ENCODE assay signal across 30 mouse cellular contexts in the genomic region with DNA sequence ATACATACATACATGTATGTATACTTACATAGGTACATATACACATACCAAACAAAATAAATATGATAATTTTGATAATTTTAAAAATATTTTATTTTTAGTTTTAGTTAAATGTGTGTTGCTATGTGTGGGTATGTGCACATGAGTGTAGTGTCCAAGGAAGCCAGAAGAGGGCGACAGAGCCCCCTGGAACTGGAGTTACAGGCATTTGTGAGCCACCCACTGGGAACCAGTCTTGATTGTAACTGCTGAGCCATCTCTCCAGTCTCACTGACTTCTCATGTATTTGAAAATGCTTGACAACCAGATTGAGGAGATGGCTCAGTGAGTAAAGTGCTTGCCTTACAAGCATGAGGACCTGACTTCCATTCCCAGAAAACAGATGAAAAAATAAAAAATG. TPM values are rescaled to one million over a fixed set of nuclear protein-coding genes. Genes with fewer than 3 reads are reported as not detected.
DNase-seq lines count a peak whose midpoint lies in the region; ATAC-seq and TF ChIP-seq lines count a peak whose summit lies in the region.
"Had no signal": no experiment of that assay in that cellular context is flagged by ENCODE, and none has a peak within 500 bp of the region (broad histone marks: within the 10 kb centered on the region; RNA-seq: fewer than 3 reads in every experiment).

No protein-coding gene starts in this region.

- no peak overlapping the region for H3K9ac ChIP-seq in liver, postnatal 0 days (replicated peaks)
- no peak overlapping the region for H3K9ac ChIP-seq in liver, embryonic 11.5 days (ENCODE audit: low read depth, low read length)
- no peak overlapping the region for H3K9ac ChIP-seq in ES-Bruce4 (ENCODE audit: low read depth, poor library complexity, severe bottlenecking)
- H3K9ac ChIP-seq in neural tube, embryonic 15.5 days (replicated peaks): no peak overlapping the region
- H3K9ac ChIP-seq: embryonic facial prominence, embryonic 12.5 days; embryonic facial prominence, embryonic 15.5 days; forebrain, postnatal 0 days; hindbrain, embryonic 13.5 days had no signal

- H3K4me1 ChIP-seq in liver, postnatal 0 days (ENCODE audit: insufficient read depth): no peaks in the 10 kb centered on the region
- no peaks in the 10 kb centered on the region for H3K4me1 ChIP-seq in liver, embryonic 11.5 days (replicated peaks; ENCODE audit: control insufficient read depth, insufficient read depth, low read length)
- peaks cover 3% of the 10 kb centered on the region for H3K4me1 ChIP-seq in ES-Bruce4 (ENCODE audit: control insufficient read depth, insufficient read depth, low read length)
- H3K4me1 ChIP-seq in neural tube, embryonic 15.5 days: peaks cover 9% of the 10 kb centered on the region; the same call in 1 of the 2 replicates

- H3K9me3 ChIP-seq in liver, postnatal 0 days (ENCODE audit: low read length): no peaks in the 10 kb centered on the region
- no peaks in the 10 kb centered on the region for H3K9me3 ChIP-seq in liver, embryonic 11.5 days (ENCODE audit: control insufficient read depth, low read length)
- H3K9me3 ChIP-seq in ES-Bruce4 (replicated peaks; ENCODE audit: control insufficient read depth, insufficient read depth, low read length, poor library complexity, severe bottlenecking): no peaks in the 10 kb centered on the region
- H3K9me3 ChIP-seq in neural tube, embryonic 15.5 days (replicated peaks): no peaks in the 10 kb centered on the region
- H3K9me3 ChIP-seq: embryonic facial prominence, embryonic 15.5 days; hindbrain, embryonic 10.5 days; hindbrain, embryonic 13.5 days had no signal

- 49% methylated on average over 1 of the region's 1 CpGs for WGBS in liver, postnatal 0 days (ENCODE audit: insufficient replicate concordance)
- WGBS in liver, embryonic 11.5 days: 26% methylated on average over 1 of the region's 1 CpGs
- 24% methylated on average over 1 of the region's 1 CpGs for WGBS in neural tube, embryonic 15.5 days

- H3K27me3 ChIP-seq in liver, postnatal 0 days (ENCODE audit: insufficient read depth, low read length): no peaks in the 10 kb centered on the region
- no peaks in the 10 kb centered on the region; the same call in 1 of the 2 replicates for H3K27me3 ChIP-seq in liver, embryonic 11.5 days (replicated peaks; ENCODE audit: control insufficient read depth, insufficient read depth, low read length)
- H3K27me3 ChIP-seq in ES-Bruce4 (ENCODE audit: control insufficient read depth, insufficient read depth, low read length, poor library complexity, severe bottlenecking): no peaks in the 10 kb centered on the region
- no peaks in the 10 kb centered on the region for H3K27me3 ChIP-seq in neural tube, embryonic 15.5 days (replicated peaks)
- H3K27me3 ChIP-seq: embryonic facial prominence, embryonic 15.5 days had no signal

- 0 out of 2 replicates have a peak, but pooled peaks have one; percentile 14 for TF ChIP-seq CTCF in liver, postnatal 0 days (IDR thresholded peaks at IDR 0.05; ENCODE audit: low read depth)
- TF ChIP-seq CTCF in ES-Bruce4 (IDR thresholded peaks at IDR 0.05; ENCODE audit: low read depth, low read length): peak; percentile 26

- H3K4me2 ChIP-seq in liver, postnatal 0 days (ENCODE audit: low read depth, low read length): no peak overlapping the region
- no peak overlapping the region for H3K4me2 ChIP-seq in liver, embryonic 11.5 days
- H3K4me2 ChIP-seq in neural tube, embryonic 15.5 days: no peak overlapping the region
- H3K4me2 ChIP-seq: embryonic facial prominence, embryonic 12.5 days; embryonic facial prominence, embryonic 15.5 days; heart, embryonic 11.5 days; hindbrain, embryonic 13.5 days had no signal

- no peak for TF ChIP-seq EP300 in liver, postnatal 0 days (IDR thresholded peaks at IDR 0.05; ENCODE audit: low read depth)
- no peak for TF ChIP-seq EP300 in ES-Bruce4 (IDR thresholded peaks at IDR 0.05; ENCODE audit: insufficient read depth, low read depth, low read length)

- no peak for ATAC-seq in liver, postnatal 0 days
- no peak for ATAC-seq in liver, embryonic 11.5 days (replicated peaks; ENCODE audit: low FRiP score)
- no peak for ATAC-seq in neural tube, embryonic 15.5 days (ENCODE audit: low FRiP score)
- ATAC-seq: CD4-positive, CD25-positive, alpha-beta regulatory T cell, adult 4 months; forebrain, embryonic 14.5 days; forebrain, postnatal 0 days; hindbrain, embryonic 16.5 days had no signal

- no peak for TF ChIP-seq POLR2A in ES-Bruce4 (IDR thresholded peaks at IDR 0.05; ENCODE audit: insufficient read depth, low read length)

- H3K27ac ChIP-seq in liver, postnatal 0 days (ENCODE audit: low read depth): no peak overlapping the region
- H3K27ac ChIP-seq in liver, embryonic 11.5 days (ENCODE audit: low read depth, low read length): no peak overlapping the region
- H3K27ac ChIP-seq in ES-Bruce4 (ENCODE audit: insufficient read depth, low read length): no peak overlapping the region
- H3K27ac ChIP-seq in neural tube, embryonic 15.5 days (replicated peaks): no peak overlapping the region
- H3K27ac ChIP-seq: embryonic facial prominence, embryonic 12.5 days; embryonic facial prominence, embryonic 15.5 days; gastrocnemius, adult 2 months; hindbrain, embryonic 10.5 days; hindbrain, embryonic 13.5 days had no signal

- DNase-seq in liver, postnatal 0 days: no peak
- no peak for DNase-seq in liver, embryonic 11.5 days (ENCODE audit: low spot score)
- peak; percentile 52 for DNase-seq in A20 (ENCODE audit: low read depth, low spot score)
- DNase-seq in ZHBTc4 (ENCODE audit: low read depth, low spot score): peak; percentile 57
- DNase-seq in urinary bladder, postnatal 25 days (ENCODE audit: low spot score): no peak
- DNase-seq: adrenal gland, postnatal 10 days; adrenal gland, postnatal 36 days; cerebellum, adult 2 months; cerebellum, adult 9-11 months; cerebellum, postnatal 25 days; forebrain, postnatal 0 days; gastrocnemius, adult 2 months; gastrocnemius, postnatal 14 days; heart, adult 11 months; heart, postnatal 36 days had no signal

- no peaks in the 10 kb centered on the region for H3K36me3 ChIP-seq in liver, postnatal 0 days (replicated peaks; ENCODE audit: insufficient read depth, low read length)
- no peaks in the 10 kb centered on the region for H3K36me3 ChIP-seq in liver, embryonic 11.5 days (ENCODE audit: control insufficient read depth, insufficient read depth, low read length)
- H3K36me3 ChIP-seq in ES-Bruce4 (ENCODE audit: control insufficient read depth, insufficient read depth, low read length, poor library complexity, severe bottlenecking): no peaks in the 10 kb centered on the region
- no peaks in the 10 kb centered on the region for H3K36me3 ChIP-seq in neural tube, embryonic 15.5 days
- H3K36me3 ChIP-seq: embryonic facial prominence, embryonic 12.5 days; embryonic facial prominence, embryonic 15.5 days; hindbrain, embryonic 10.5 days; hindbrain, embryonic 13.5 days had no signal

- H3K4me3 ChIP-seq in liver, postnatal 0 days (ENCODE audit: low read depth, low read length): no peak overlapping the region
- H3K4me3 ChIP-seq in liver, embryonic 11.5 days (ENCODE audit: low read depth, low read length): no peak overlapping the region
- H3K4me3 ChIP-seq in ES-Bruce4 (ENCODE audit: low read depth, low read length): no peak overlapping the region
- H3K4me3 ChIP-seq in neural tube, embryonic 15.5 days (replicated peaks): no peak overlapping the region
- H3K4me3 ChIP-seq: embryonic facial prominence, embryonic 12.5 days; embryonic facial prominence, embryonic 15.5 days; gastrocnemius, adult 2 months; hindbrain, embryonic 10.5 days; hindbrain, embryonic 13.5 days had no signal

RNA-seq across cellular contexts. Expression of a gene that starts 2.7 kb away (rescaled TPM):
- not detected in 2 replicates for polyA plus RNA-seq in liver, postnatal 0 days (2015; fragmentation: Nextera tagmentation; extraction: Ambion mirVana)
- polyA plus RNA-seq in liver, embryonic 11.5 days (2014; fragmentation: Nextera tagmentation; extraction: Ambion mirVana): 0.18 TPM in 1 of 2 replicates, not detected in the other
- not detected in 2 replicates for polyA plus RNA-seq in ES-Bruce4 (2011; ENCODE audit: insufficient read depth, insufficient read length, low read depth, missing spikeins)
- 0.28 TPM in 1 of 2 replicates, not detected in the other for polyA plus RNA-seq in neural tube, embryonic 15.5 days (2015; fragmentation: Nextera tagmentation; extraction: Ambion mirVana)
- polyA plus RNA-seq: C2C12; CD4-positive, CD25-positive, alpha-beta regulatory T cell, adult 4 months; cerebellum, adult 2 months; forebrain, embryonic 11.5 days; frontal cortex, adult 2 months; heart, embryonic 11.5 days; heart, embryonic 14.5 days; heart, postnatal 0 days had no signal

RNA-seq across cellular contexts. Expression of a gene that starts 36.5 kb away (rescaled TPM):
- not detected in 2 replicates for polyA plus RNA-seq in liver, postnatal 0 days (2015; fragmentation: Nextera tagmentation; extraction: Ambion mirVana)
- not detected in 2 replicates for polyA plus RNA-seq in liver, embryonic 11.5 days (2014; fragmentation: Nextera tagmentation; extraction: Ambion mirVana)
- polyA plus RNA-seq in ES-Bruce4 (2011; ENCODE audit: insufficient read depth, insufficient read length, low read depth, missing spikeins): not detected in 2 replicates
- polyA plus RNA-seq in neural tube, embryonic 15.5 days (2015; fragmentation: Nextera tagmentation; extraction: Ambion mirVana): not detected in 2 replicates
- polyA plus RNA-seq: C2C12; CD4-positive, CD25-positive, alpha-beta regulatory T cell, adult 4 months; cerebellum, adult 2 months; embryonic facial prominence, embryonic 12.5 days; forebrain, embryonic 14.5 days; forebrain, postnatal 0 days; frontal cortex, adult 2 months; heart, embryonic 11.5 days; heart, embryonic 14.5 days; heart, postnatal 0 days; hindbrain, embryonic 13.5 days; hindbrain, embryonic 16.5 days had no signal

RNA-seq across cellular contexts. Expression of a gene that starts 54.0 kb away (rescaled TPM):
- not detected in 2 replicates for polyA plus RNA-seq in liver, postnatal 0 days (2015; fragmentation: Nextera tagmentation; extraction: Ambion mirVana)
- polyA plus RNA-seq in liver, embryonic 11.5 days (2014; fragmentation: Nextera tagmentation; extraction: Ambion mirVana): not detected in 2 replicates
- not detected in 2 replicates for polyA plus RNA-seq in ES-Bruce4 (2011; ENCODE audit: insufficient read depth, insufficient read length, low read depth, missing spikeins)
- not detected in 2 replicates for polyA plus RNA-seq in neural tube, embryonic 15.5 days (2015; fragmentation: Nextera tagmentation; extraction: Ambion mirVana)
- polyA plus RNA-seq: CD4-positive, CD25-positive, alpha-beta regulatory T cell, adult 4 months; forebrain, embryonic 11.5 days; forebrain, embryonic 14.5 days; forebrain, postnatal 0 days; heart, embryonic 11.5 days; heart, embryonic 14.5 days; heart, postnatal 0 days; hindbrain, embryonic 10.5 days; hindbrain, embryonic 13.5 days; hindbrain, embryonic 16.5 days had no signal

RNA-seq across cellular contexts. Expression of a gene that starts 55.3 kb away (rescaled TPM):
- polyA plus RNA-seq in liver, postnatal 0 days (2015; fragmentation: Nextera tagmentation; extraction: Ambion mirVana): not detected in 2 replicates
- polyA plus RNA-seq in liver, embryonic 11.5 days (2014; fragmentation: Nextera tagmentation; extraction: Ambion mirVana): not detected in 2 replicates
- polyA plus RNA-seq in ES-Bruce4 (2011; ENCODE audit: insufficient read depth, insufficient read length, low read depth, missing spikeins): not detected in 2 replicates
- not detected in 2 replicates for polyA plus RNA-seq in neural tube, embryonic 15.5 days (2015; fragmentation: Nextera tagmentation; extraction: Ambion mirVana)
- polyA plus RNA-seq: C2C12; CD4-positive, CD25-positive, alpha-beta regulatory T cell, adult 4 months; cerebellum, adult 2 months; embryonic facial prominence, embryonic 12.5 days; embryonic facial prominence, embryonic 15.5 days; forebrain, embryonic 11.5 days; forebrain, embryonic 14.5 days; forebrain, postnatal 0 days; frontal cortex, adult 2 months; heart, embryonic 11.5 days; heart, embryonic 14.5 days; heart, postnatal 0 days; hindbrain, embryonic 10.5 days; hindbrain, embryonic 13.5 days; hindbrain, embryonic 16.5 days had no signal

Comparison
In these comparisons a context has a peak if more than half of its experiments do, and no peak if none do; other contexts are left out.
1. DNase-seq: peak in A20 (single experiment) and ZHBTc4 (single experiment); none in liver, postnatal 0 days (single experiment), liver, embryonic 11.5 days (single experiment) and urinary bladder, postnatal 25 days (single experiment).